Mouse (Mus musculus) C2C12 (cell line): Measurements from ENCODE around the gene Gm49486.

Source experiments
- CTCF ChIP-seq: IDR thresholded peaks from one replicate; pipeline ENCODE4 v1.5.1; 2011; ENCODE audit not compliant: control insufficient read depth, insufficient read depth, insufficient read length
- FOSL1 ChIP-seq: IDR thresholded peaks from one replicate; pipeline ENCODE4 v1.8.0; 2011; ENCODE audit warnings: mild to moderate bottlenecking, low read length; ENCODE audit not compliant: poor library complexity, insufficient read depth, severe bottlenecking
- MAX ChIP-seq: IDR thresholded peaks from one replicate; pipeline ENCODE4 v1.6.1; 2011; ENCODE audit warnings: mild to moderate bottlenecking, control low read depth

- no peak for TF ChIP-seq CTCF
- no peak for TF ChIP-seq FOSL1
- TF ChIP-seq MAX, result no peak
Measured at GRCm38 (mm10) chr15:79238036-79238435, 8.8 kb downstream of the Gm49486 start.
